Mouse (Mus musculus): ENCODE data around the gene Tmem11.

The Tmem11 gene

DNA sequence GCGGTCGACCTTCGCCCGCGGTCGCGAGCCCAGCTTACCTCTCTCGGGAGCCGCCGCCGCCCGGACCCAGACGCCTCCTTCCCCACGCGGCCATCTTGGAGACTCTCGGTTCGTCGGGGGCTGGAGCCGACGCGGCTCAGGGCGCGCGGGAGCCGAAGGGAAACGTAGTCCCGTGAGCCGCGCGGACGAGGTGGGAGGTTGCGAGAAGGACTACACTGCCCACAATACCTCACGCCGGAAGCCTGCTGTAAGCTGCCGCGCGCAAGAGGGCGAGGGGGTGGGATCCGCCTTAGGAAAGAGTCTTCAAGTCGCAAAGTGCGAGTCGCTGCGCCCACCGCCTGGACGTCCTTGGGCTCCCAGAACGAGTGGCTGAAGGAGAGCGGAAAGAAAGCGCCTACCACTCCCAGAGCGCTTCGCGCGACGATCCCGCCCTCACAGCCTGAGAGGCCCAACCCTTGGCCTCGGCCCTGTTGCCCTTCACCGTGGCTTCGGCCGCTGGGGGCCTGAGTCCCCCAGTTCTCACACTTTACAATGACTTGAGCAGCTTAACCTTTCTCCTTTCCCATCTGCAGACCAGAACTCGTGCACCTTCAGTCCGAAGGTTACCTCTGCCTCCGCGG, at the start of gene Tmem11:
TSS of gene Tmem11 (minus strand) at position 598 of the 620 bp plus-strand sequence.
- in situ Hi-C loops (cut with MboI; ENCODE audit: low sequenced_read_pairs) = no loop called here

DNA sequence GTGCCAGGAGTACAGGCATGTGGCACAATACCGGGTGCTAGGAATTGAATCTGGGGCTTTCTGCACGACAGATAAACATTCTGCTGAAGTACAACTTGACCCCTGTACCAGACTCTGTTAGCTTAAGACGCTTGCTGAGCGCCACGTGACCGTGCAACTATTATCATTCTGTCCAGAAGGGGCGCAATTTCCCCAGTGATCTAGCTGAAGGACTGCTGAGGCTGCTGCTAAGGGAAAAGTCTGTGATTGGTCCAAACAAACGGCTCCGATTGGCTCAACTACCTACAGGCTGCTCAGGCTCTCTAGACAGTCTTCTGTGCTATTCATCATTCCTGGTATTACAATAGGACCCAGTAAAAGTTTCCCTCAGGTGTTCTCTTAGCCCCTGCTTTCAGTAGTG, 48.2 kb upstream of the Tmem11 start:
- in situ Hi-C loops (cut with MboI; ENCODE audit: low sequenced_read_pairs) = no loop called here

DNA sequence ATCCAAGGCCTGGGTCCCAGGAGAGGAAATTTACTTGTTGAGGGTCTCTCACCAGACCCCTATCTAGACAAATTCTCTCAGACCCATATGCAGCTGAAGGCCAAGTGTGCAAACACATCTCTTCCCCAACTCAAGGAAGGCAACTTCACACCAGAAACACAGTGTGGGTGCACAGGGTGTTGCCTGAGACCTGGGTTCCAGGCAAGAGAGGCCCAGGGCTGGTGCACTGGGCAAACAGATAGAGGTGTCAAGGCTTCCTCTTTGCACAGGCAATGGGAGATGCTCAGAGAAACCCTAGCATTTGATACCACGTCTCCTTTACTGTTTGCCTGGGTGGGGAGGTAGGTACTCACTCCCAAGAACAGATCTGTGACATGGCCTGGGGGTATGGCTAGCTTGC, 45.9 kb upstream of the Tmem11 start:
- in situ Hi-C loops (cut with MboI; ENCODE audit: low sequenced_read_pairs) = no loop called here

DNA sequence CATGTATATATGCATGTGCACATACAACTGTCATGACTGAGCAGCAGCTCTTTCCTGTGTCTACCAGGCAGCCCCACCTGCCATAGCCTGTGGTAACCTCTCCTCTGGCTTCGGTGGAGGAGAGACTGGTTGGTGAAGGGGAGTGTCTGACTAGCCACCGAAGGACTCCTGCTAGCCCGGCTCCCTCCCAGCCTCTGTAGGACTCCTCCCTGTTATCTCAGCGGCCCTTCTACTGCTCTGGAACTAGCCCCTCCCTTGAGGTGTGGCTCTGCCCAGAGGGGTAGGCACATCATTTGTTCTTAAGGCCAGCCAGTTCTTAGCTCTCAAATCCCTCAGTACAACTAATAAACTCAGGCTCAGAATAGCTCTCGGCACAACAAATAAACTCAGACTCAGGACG, 45.4 kb upstream of the Tmem11 start:
- in situ Hi-C loops (cut with MboI; ENCODE audit: low sequenced_read_pairs) = no loop called here

DNA sequence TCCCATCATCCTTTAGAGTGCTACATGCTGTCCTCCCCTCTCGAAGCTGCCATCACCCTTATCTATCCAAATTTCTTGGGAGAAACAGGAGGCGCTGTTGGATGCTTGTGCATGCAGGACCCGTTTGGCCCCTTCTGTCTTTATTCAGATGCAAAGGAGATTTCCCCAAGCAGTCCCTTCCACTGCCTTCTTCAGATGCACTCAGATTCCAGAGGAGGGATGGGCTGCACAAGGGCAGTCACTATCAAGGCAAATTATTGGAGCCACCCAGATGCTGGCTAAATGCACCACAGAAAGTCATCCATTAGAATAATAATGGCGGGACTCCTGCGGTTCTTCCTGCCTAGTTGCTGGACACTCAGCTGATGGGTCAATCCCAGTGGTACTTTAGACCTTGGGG, 43.9 kb upstream of the Tmem11 start:
- in situ Hi-C loops (cut with MboI; ENCODE audit: low sequenced_read_pairs) = no loop called here

DNA sequence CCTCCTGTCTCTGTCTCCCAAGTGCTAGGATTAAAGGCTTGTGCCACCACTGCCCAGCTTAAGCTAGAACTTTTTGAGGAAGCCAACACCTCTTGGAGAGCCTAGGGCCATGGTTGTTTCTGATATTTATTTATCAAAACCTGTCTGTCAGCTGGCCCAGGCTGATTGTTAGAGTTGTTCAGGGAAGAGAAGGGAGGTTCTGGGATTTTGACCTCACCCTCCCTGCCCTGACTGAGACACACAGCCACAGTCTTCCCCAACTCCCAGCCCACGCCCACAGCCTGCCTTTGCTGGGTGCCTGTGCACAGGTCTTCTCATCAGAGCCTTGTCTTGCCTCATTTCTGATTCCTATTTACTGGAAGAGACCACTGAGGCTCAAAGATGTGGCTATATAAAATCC, 43.1 kb upstream of the Tmem11 start:
- in situ Hi-C loops (cut with MboI; ENCODE audit: low sequenced_read_pairs) = no loop called here

DNA sequence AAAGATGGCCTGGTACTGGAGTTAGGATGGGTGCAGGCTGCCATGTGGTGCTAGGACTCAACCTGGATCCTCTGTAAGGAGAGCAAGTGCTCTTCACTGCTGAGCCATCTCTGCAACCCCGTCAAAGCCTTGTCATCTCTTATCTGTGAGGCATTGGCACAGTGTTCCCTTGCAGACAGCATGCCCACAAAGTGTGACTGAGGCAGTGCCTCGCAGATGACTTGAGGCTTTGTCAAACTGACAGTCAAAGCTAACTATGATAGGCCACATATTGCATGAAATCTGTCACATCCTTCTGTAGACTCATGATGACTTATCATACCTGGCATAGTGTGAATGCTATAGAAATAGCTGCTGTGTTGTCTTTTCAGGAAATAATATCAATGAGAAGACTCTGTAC, 40.9 kb upstream of the Tmem11 start:
- in situ Hi-C loops (cut with MboI; ENCODE audit: low sequenced_read_pairs) = no loop called here

DNA sequence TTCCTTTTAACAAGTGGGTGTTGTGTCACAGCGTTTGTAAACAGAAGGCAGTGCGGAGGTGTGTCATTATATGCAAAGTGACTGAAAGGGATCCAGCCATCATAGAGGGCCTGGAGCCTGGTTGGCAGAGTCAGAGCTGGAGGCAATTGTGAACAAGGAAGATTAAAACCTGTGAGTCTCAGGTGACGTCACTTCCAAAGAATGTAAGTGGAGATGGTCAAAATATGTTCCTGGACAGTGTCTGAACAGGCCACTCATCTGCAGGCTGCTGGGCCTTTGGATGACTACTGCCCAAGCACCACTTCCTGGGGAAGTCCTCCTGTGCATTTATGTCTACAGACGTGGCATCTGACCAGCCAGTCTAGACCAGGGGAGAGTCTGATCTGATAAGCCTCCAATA, 36.1 kb upstream of the Tmem11 start:
- in situ Hi-C loops (cut with MboI; ENCODE audit: low sequenced_read_pairs) = no loop called here

DNA sequence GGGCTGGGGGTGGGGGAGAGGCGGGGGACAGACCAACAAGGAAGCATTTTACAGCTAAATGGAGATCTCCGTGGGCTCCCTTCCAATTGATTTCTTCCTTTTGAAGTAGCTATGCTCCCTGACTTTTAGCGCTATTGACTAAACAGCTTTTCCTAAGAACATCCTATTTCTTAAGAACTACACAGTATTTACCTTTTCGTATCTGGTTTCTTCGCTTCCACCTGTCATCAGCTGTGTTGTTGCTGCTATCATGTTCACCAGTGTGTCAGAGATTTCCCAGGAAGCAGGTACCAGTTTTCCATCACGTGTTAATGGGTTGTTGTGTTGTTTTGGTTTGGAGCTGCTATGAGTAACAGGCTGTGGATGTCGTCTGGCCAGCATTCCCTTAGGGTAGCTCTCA, 35.4 kb upstream of the Tmem11 start, which contains the start of gene Natd1:
TSS of gene Natd1 (minus strand) at position 260 of the 400 bp plus-strand sequence.
- in situ Hi-C loops (cut with MboI; ENCODE audit: low sequenced_read_pairs) = no loop called here

DNA sequence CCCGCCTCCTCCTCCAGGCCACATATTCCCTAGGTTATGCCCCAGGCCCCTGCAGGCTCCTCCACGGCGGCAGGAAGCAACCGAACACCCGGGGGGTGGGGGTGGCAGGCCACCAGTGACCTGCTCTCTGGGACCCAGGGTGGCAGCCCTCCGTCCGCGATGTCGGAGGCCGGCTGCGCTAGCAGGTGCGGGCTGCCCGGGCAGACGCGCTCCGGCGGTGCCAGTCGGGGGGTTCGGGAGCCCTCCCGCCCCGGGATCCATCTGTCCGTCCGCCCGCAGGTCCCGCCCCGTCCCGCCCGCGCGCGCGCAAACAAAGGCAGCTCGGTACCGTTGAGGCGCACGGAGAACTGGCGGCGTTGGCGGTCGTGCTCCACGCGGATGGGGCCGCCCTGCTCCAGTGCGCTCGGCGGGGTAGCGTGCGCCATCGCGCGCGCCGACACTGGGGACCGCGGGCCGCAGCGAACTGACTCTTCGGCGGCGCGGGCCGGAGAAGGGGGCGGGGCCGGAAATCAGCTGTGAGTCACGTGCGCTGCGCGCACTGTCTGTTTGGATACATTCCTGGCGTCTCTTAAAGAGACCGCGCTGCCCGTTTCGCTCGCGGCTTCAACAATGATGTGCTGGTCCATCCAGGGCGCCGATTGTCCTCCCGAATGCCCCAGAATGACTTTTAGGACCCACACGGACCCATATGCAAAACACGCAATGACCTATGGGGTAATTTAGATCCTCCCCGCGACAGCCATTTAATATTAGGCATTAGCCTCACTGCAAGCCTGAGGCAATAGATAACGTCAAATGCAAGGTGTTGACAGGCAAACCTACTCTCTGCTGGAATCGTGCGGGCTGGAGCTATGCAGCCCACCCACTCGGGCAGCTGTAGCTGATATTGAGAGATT, 34.5 kb upstream of the Tmem11 start:
- in situ Hi-C loops (cut with MboI; ENCODE audit: low sequenced_read_pairs) = no loop called here

DNA sequence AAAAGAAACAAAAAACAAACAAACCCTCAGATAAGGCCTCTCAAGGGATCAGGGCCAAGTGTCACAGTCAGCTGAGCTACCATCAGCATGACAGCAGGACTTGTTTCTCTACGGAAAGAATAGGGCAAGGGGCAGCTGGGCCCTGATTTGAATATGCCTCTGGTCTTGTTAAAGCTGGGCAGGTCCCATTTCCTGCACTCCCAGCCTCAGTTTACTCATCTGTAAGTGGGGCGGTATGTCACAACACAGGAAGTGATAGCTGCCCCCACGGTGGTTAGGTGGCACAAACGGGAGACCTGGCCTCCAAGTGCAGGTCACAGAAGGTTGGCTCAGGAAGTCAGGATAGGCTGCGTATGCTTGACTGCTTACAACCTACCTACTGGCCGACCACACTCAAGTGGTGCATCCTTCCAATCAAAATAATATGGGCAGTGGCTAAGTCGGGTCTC, 33.5 kb upstream of the Tmem11 start:
- in situ Hi-C loops (cut with MboI; ENCODE audit: low sequenced_read_pairs) = no loop called here

DNA sequence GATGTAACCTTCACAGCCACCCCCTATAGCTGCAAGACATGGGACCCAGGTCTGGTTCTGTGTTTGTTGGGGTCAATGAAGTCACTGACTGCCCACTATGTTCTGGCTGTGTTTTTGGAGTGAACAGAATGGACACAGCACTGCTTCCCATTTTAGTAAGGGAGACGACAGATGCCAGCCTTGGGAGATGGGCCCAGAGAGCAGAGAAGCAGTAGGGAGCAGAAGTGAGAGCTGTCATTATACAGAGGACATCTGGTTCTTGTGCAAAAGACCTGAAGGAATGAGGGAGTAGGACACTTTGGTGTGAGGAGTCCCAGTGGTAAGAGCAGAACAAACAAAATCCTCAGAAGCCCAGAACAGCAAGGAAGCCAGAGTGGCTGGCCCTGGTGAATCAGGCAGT, 30.6 kb upstream of the Tmem11 start:
- in situ Hi-C loops (cut with MboI; ENCODE audit: low sequenced_read_pairs) = no loop called here

DNA sequence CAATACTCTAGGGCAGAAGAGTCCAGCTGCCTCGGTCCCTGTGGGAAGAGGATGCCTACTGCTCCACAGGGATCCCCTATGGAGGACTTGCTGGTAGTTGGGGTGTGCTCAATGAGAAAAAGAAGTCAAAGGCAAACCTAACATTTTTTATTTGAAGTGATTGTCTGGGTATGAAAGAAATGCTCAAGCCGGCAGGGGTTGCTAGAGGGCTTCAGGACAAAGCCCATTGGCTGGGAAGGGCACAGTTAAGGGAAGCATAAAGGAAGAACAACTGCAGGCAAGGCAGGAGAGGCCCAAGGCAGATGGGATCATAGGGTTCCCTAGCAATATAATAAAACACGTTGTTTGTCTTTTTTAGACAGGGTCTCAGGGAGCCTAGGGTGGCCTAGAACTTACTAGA, 29.0 kb upstream of the Tmem11 start:
- in situ Hi-C loops (cut with MboI; ENCODE audit: low sequenced_read_pairs) = no loop called here

DNA sequence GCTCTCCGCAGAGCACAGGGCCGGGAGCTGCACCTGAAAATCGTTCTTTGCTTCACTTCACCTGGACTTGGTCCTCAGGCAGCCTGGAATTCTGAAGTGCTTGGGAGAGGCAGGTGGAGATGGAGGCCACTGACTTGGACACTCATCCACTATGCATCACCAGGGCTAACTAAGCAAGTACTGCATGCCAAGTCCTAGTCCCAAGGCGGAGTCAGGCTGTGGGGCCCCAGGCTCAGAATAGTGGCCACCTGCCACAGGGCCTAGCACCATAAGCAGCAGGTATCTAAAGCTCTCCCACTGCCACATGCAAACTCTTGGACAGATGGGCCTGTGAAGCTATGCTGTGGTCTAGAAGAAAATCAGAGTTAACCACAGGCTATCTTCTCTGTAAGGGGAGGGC, 27.4 kb upstream of the Tmem11 start:
- in situ Hi-C loops (cut with MboI; ENCODE audit: low sequenced_read_pairs) = no loop called here

DNA sequence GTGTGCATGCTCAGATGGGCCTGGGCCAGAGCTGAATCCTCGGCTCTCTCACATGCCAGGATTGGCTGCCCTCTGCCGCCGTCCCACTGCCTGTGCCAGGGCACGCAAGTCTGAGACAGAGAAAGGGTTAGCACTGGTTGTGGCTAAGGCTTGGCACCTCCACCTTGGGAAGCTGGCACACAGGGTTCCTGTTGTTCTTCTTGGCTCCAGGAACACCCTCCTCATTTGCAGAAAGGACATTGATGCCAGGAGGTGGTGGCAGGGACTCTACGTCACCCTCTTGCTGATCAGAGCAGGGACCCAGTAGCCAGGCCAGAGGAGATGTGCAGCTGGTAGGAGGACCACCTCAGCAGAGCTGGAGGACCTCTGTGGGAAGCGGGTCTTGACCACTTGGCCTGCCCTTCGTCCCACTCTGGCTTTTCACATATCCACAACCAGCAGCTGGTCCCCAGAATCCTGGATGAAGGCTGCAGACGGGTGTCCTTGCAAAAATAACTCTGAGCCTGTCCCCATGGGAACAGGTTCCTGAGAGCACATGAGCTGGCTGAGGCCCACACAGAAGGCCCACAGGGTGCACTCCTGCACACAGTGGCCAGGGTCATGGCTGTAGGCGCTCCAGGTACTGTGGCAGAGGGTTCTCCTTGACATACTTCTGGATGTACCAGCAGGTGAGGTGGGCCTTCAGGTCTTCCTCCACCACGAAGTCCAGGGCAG, 26.5 kb upstream of the Tmem11 start:
- in situ Hi-C loops (cut with MboI; ENCODE audit: low sequenced_read_pairs) = no loop called here

DNA sequence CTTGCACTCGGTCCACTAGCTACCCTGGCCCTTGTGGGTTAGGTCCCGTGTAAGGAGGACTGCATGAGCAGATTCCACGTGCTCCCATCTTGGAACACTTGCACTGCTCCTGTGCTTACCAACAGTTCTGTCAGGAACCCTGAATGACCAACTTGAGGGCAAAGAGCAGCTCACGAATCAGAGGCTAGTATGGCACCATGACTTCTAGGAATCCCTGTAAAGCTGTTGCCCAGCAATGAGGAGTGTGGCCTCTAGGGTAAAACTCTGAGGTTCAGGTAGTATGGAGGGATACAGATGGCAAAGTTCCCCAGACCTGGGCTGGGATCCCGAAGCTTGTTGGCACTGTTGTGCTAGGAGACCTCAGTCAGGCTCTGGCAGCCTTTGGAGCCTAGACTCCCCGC, 24.6 kb upstream of the Tmem11 start:
- in situ Hi-C loops (cut with MboI; ENCODE audit: low sequenced_read_pairs) = no loop called here

DNA sequence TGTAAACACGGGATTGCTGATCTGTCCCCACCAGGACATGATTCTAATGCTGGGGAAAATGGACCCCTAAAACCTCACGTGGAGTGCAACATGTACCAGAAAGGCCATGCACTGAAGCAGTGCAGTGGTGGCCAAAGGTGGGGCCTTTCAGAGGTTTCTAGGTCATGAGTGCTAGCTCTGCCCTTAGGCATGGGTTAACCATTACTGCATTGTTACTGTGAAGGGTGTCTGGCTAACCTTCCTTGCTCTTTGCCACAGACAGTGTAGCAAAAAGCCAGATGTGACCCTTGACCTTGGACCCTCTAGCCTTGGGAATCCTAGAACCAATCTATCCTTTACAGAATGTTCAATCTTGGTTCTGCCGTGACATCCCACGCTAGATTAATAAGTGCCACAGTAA, 23.4 kb upstream of the Tmem11 start:
- in situ Hi-C loops (cut with MboI; ENCODE audit: low sequenced_read_pairs) = no loop called here

DNA sequence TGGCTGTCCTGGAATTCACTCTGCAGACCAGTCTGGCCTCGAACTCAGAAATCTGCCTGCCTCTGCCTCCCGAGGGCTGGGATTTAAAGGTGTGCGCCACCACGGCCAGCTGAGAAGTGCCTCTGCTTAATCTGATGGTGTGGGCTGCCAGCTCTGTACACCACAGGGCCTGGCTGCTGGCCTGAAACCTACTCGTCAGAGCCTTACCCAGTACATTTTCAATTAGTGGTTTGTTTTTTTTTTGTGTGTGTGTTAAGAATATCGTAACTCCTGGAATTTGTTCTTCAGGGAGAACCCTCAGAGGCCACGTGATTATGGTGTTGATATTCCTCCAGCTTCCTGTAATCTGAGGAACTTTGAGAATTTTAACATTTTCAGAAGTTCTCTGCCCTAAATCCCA, 22.9 kb upstream of the Tmem11 start:
- in situ Hi-C loops (cut with MboI; ENCODE audit: low sequenced_read_pairs) = no loop called here

DNA sequence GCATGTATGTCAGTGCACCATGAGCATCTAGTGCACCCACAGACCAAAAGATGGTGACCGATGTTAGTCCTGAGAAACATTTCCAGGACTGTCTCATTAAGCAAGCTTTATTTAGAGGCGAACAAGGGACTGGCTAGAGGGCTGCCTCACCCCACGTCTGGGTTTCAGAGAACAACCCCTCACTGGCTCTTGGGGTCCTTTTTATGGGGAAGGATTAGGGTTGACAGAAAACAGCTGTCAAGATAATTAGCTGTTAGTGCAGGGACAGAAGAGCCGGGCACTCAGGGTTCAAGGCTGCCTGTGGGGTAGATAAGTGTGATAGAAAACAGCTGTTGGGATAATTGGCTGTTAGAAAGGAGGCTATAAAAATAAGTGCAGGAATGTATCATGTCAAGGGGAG, 16.8 kb upstream of the Tmem11 start:
- in situ Hi-C loops (cut with MboI; ENCODE audit: low sequenced_read_pairs) = no loop called here

DNA sequence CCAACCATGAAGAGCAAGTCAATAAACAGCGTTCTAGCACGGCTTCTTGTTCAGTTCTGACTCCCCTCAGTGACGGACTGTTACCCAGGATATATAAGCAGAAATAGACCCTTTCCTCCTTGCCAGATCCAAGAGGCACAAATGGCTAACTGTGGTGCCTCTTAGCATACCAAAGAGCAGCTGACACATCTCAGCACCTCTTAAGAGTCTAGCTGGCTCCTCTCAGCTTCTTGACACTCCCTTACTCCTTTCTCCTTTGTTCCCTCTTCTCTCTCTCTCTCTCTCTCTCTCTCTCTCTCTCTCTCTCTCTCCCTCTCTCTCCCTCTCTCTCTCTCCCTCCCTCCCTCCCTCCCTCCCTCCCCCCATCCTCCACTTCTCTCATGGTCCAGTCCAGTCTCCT, 11.7 kb upstream of the Tmem11 start:
- in situ Hi-C loops (cut with MboI; ENCODE audit: low sequenced_read_pairs) = no loop called here

DNA sequence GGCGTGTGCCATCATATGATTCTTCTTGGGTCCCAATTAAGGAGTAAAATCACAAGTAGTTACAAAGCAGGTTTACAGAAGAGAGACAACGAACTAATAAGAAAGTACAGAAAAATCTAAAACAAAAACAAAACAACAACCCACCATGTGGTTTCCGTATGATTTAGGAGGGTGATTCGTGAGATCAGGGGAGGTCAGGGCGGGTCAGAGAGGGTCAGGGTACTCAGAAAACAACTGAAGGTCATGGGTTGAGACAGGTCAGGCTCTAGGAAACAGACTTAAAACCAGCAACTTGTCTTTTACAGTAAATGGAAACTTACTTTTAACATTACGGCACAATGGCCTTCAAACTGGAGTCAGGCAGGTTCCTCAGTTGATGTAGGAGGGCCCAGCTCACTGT, 11.2 kb upstream of the Tmem11 start:
- in situ Hi-C loops (cut with MboI; ENCODE audit: low sequenced_read_pairs) = no loop called here

DNA sequence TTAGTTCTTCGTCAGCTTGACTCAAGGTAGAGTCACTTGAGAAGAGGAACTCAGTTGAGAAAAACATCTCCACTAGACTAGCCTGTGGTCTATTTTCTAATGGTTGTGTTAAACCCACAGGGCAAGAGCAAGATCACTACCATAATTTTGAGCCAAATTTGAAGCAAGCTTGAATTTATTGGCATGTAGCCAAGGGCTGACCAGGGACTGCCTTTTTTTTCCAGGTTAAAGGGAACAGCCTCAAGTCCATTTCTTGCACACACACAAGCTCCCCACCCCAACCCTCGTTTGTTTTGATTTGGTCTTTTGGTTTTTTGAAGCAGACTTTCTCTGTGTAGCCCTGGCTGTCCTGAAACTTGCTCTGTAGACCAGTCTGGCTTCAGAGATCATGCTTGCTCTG, 10.8 kb upstream of the Tmem11 start:
- in situ Hi-C loops (cut with MboI; ENCODE audit: low sequenced_read_pairs) = no loop called here

Measured in CH12F3 (cell line).